Mouse (Mus musculus) liver, embryonic 16.5 days (tissue): ENCODE measurements around the gene Epop. TPM values are rescaled to one million over a fixed set of nuclear protein-coding genes. Genes with fewer than 3 reads are reported as not detected.
A peak's percentile ranks its signal among the peaks of the same experiment; 100 is the strongest.

Experiments used
- ATAC-seq: fragments of 200-750 bp; cut with Nextera tagmentation; 2 replicates; pipeline ENCODE4 v1.8.0; 2017; ENCODE audit warnings: low read depth, mild to moderate bottlenecking, moderate number of reproducible peaks, moderate library complexity
- H3K27ac ChIP-seq: fragments of 300-500 bp; sonication (generic); 2 replicates; pipeline ENCODE4 v1.5.1; 2014; ENCODE audit warnings: mild to moderate bottlenecking, low read length
- H3K27me3 ChIP-seq: fragments of 300-500 bp; sonication (generic); 2 replicates; pipeline ENCODE4 v1.6.1; 2014; ENCODE audit warnings: low read depth, low read length, mixed read lengths; ENCODE audit not compliant: control insufficient read depth, insufficient read depth
- H3K36me3 ChIP-seq: fragments of 300-500 bp; sonication (generic); 2 replicates; pipeline ENCODE4 v1.6.1; 2014; ENCODE audit warnings: mild to moderate bottlenecking; ENCODE audit not compliant: control insufficient read depth, insufficient read depth
- H3K4me1 ChIP-seq: fragments of 300-500 bp; sonication (generic); 2 replicates; pipeline ENCODE4 v1.6.1; 2014; ENCODE audit warnings: low read depth, low read length, mixed read lengths; ENCODE audit not compliant: control insufficient read depth
- H3K4me2 ChIP-seq: fragments of 300-500 bp; sonication (generic); 2 replicates; pipeline ENCODE4 v1.6.1; 2014; ENCODE audit warnings: low read depth, low read length, mixed read lengths
- H3K4me3 ChIP-seq: fragments of 300-500 bp; sonication (generic); 2 replicates; pipeline ENCODE4 v1.5.1; 2014; ENCODE audit warnings: low read depth, mild to moderate bottlenecking, low read length
- H3K9ac ChIP-seq: fragments of 300-500 bp; sonication (generic); 2 replicates; pipeline ENCODE4 v1.6.1; 2014; ENCODE audit warnings: low read depth, low read length
- H3K9me3 ChIP-seq: fragments of 300-500 bp; sonication (generic); replicated peaks from 2 replicates; pipeline ENCODE4 v1.6.1; 2016; ENCODE audit warnings: low read length; ENCODE audit not compliant: control insufficient read depth
- WGBS: fragments of 180-500 bp; shearing (Covaris S2); extraction: QIAGEN DNeasy Blood & Tissue Kit; methylation state at CpG from one replicate; pipeline ENCODE4 v1.1.7; 2014; ENCODE audit not compliant: insufficient replicate concordance; 5-methylcytosine and 5-hydroxymethylcytosine counted together
- polyA plus RNA-seq: library from polyadenylated mRNA; unstranded; fragments of >200 nt; fragmentation: Nextera tagmentation; extraction: Ambion mirVana; gene quantifications from 2 replicates; pipeline ENCODE4 v1.2.1, GENCODE M21; 2015

The Epop gene
- 0.11 and 0.24 TPM in 2 replicates for polyA plus RNA-seq

- peaks cover 73% of the 10 kb centered on the region for H3K27me3 ChIP-seq
- H3K27ac ChIP-seq, result no peak within 1 kb of the TSS
- WGBS, result under 1% methylated on average over 47 of the region's 47 CpGs
- peak within 1 kb of the TSS; percentile 61 for H3K4me2 ChIP-seq
- ATAC-seq, result peak; percentile 86
- peak within 1 kb of the TSS; percentile 21; the same call in 1 of the 2 replicates for H3K9ac ChIP-seq
- peaks cover 7% of the 10 kb centered on the region; the same call in 1 of the 2 replicates for H3K4me1 ChIP-seq
- no peaks in the 10 kb centered on the region for H3K9me3 ChIP-seq
- H3K36me3 ChIP-seq, result no peaks in the 10 kb centered on the region
- H3K4me3 ChIP-seq, result peak within 1 kb of the TSS; percentile 56
These were observed at the start of gene Epop for GRCm38 (mm10) chr11:97629576-97629975. Epop (minus strand) TSS chr11:97629702.

GRCm38 (mm10) chr11:97678301-97678700 lies 48.8 kb upstream of the Epop start:
- Histone ChIP-seq H3K4me2 (no peak overlapping the region), H3K27me3 (no peaks in the 10 kb centered on the region), H3K27ac (no peak overlapping the region), H3K9me3 (no peaks in the 10 kb centered on the region), H3K4me1 (no peaks in the 10 kb centered on the region), H3K9ac (no peak overlapping the region), H3K4me3 (no peak overlapping the region), H3K36me3 (no peaks in the 10 kb centered on the region)
- WGBS, result 82% methylated on average over 15 of the region's 15 CpGs
- ATAC-seq, result no peak

GRCm38 (mm10) chr11:97677842-97678241 lies 48.3 kb upstream of the Epop start:
- Histone ChIP-seq H3K4me3 (no peak overlapping the region), H3K9me3 (no peaks in the 10 kb centered on the region), H3K27me3 (no peaks in the 10 kb centered on the region), H3K4me1 (no peaks in the 10 kb centered on the region), H3K27ac (no peak overlapping the region), H3K4me2 (no peak overlapping the region), H3K36me3 (no peaks in the 10 kb centered on the region), H3K9ac (no peak overlapping the region)
- WGBS, result 74% methylated on average over 8 of the region's 8 CpGs
- ATAC-seq, result no peak

- ATAC-seq, result no peak
- H3K27me3 ChIP-seq, result no peaks in the 10 kb centered on the region
- no peaks in the 10 kb centered on the region for H3K4me1 ChIP-seq
- no peak overlapping the region for H3K9ac ChIP-seq
- H3K36me3 ChIP-seq, result no peaks in the 10 kb centered on the region
- no peak overlapping the region for H3K4me3 ChIP-seq
- 72% methylated on average over 15 of the region's 15 CpGs for WGBS
- no peak overlapping the region for H3K27ac ChIP-seq
- H3K9me3 ChIP-seq, result no peaks in the 10 kb centered on the region
- no peak overlapping the region for H3K4me2 ChIP-seq
These were observed 47.9 kb upstream of the Epop start for GRCm38 (mm10) chr11:97677381-97677780.

- WGBS, result 76% methylated on average over 15 of the region's 15 CpGs
- H3K4me1 ChIP-seq, result no peaks in the 10 kb centered on the region
- no peak overlapping the region for H3K9ac ChIP-seq
- H3K27ac ChIP-seq, result no peak overlapping the region
- no peaks in the 10 kb centered on the region for H3K27me3 ChIP-seq
- H3K36me3 ChIP-seq, result no peaks in the 10 kb centered on the region
- no peak for ATAC-seq
- no peak overlapping the region for H3K4me3 ChIP-seq
- no peaks in the 10 kb centered on the region for H3K9me3 ChIP-seq
- H3K4me2 ChIP-seq, result no peak overlapping the region
These were observed 46.7 kb upstream of the Epop start for GRCm38 (mm10) chr11:97676050-97676754.

- no peak overlapping the region for H3K4me3 ChIP-seq
- ATAC-seq, result no peak
- no peak overlapping the region for H3K9ac ChIP-seq
- H3K27ac ChIP-seq, result no peak overlapping the region
- no peaks in the 10 kb centered on the region for H3K9me3 ChIP-seq
- WGBS, result 77% methylated on average over 11 of the region's 11 CpGs
- no peaks in the 10 kb centered on the region for H3K36me3 ChIP-seq
- H3K4me2 ChIP-seq, result no peak overlapping the region
- no peaks in the 10 kb centered on the region for H3K4me1 ChIP-seq
- H3K27me3 ChIP-seq, result no peaks in the 10 kb centered on the region
These were observed 43.6 kb upstream of the Epop start for GRCm38 (mm10) chr11:97673148-97673547.

GRCm38 (mm10) chr11:97671177-97671527 lies 41.6 kb upstream of the Epop start:
- WGBS, result 36% methylated on average over 2 of the region's 2 CpGs
- no peaks in the 10 kb centered on the region for H3K36me3 ChIP-seq

GRCm38 (mm10) chr11:97670234-97671176 lies 41.0 kb upstream of the Epop start:
- no peak for ATAC-seq
- Histone ChIP-seq H3K9ac (no peak overlapping the region), H3K27ac (no peak overlapping the region), H3K4me2 (no peak overlapping the region), H3K4me3 (no peak overlapping the region), H3K9me3 (no peaks in the 10 kb centered on the region), H3K4me1 (no peaks in the 10 kb centered on the region), H3K27me3 (peaks cover 5% of the 10 kb centered on the region; the same call in 1 of the 2 replicates), H3K36me3 (no peaks in the 10 kb centered on the region)
- 37% methylated on average over 13 of the region's 13 CpGs for WGBS

More at GRCm38 (mm10) chr11:97671177-97671527, 41.6 kb upstream of the Epop start:
- Histone ChIP-seq H3K4me1 (no peaks in the 10 kb centered on the region), H3K4me2 (no peak overlapping the region), H3K4me3 (no peak overlapping the region), H3K9ac (no peak overlapping the region), H3K27ac (no peak overlapping the region), H3K27me3 (no peaks in the 10 kb centered on the region), H3K9me3 (no peaks in the 10 kb centered on the region)
- no peak for ATAC-seq

- 27% methylated on average over 6 of the region's 6 CpGs for WGBS
- ATAC-seq, result no peak
- no peak overlapping the region for H3K9ac ChIP-seq
These were observed 40.3 kb upstream of the Epop start for GRCm38 (mm10) chr11:97669829-97670228.

More at GRCm38 (mm10) chr11:97669829-97670228, 40.3 kb upstream of the Epop start:
- Histone ChIP-seq H3K4me3 (no peak overlapping the region), H3K27ac (no peak overlapping the region), H3K4me2 (no peak overlapping the region), H3K9me3 (no peaks in the 10 kb centered on the region), H3K4me1 (no peaks in the 10 kb centered on the region), H3K36me3 (no peaks in the 10 kb centered on the region), H3K27me3 (peaks cover 12% of the 10 kb centered on the region)
